Mouse (Mus musculus): ENCODE data around the gene Macf1.
"Not testable (repeated sequence)": the region's sequence is repeated elsewhere in the genome, so short reads cannot be mapped to it uniquely, and the experiment has no call there.

Gene Macf1

GRCm38 (mm10) chr4:123530976-123531375, 153.2 kb downstream of the Macf1 start:
- DNase-seq: no peak

GRCm38 (mm10) chr4:123529230-123529629, 154.9 kb downstream of the Macf1 start:
- DNase-seq: peak in 1 of 2 experiments; percentile 41

- peak in 1 of 2 experiments; percentile 14 for DNase-seq
Measured at GRCm38 (mm10) chr4:123527607-123528010, 156.6 kb downstream of the Macf1 start.

- no peak for DNase-seq
Measured at GRCm38 (mm10) chr4:123526779-123527280, 157.3 kb downstream of the Macf1 start.

- no peak for DNase-seq
Measured at GRCm38 (mm10) chr4:123524746-123525145, 159.4 kb downstream of the Macf1 start.

GRCm38 (mm10) chr4:123520123-123520522, 164.0 kb downstream of the Macf1 start:
- not testable (repeated sequence) for DNase-seq

- DNase-seq: no peak
Measured at GRCm38 (mm10) chr4:123515673-123516072, 168.5 kb downstream of the Macf1 start.

GRCm38 (mm10) chr4:123510201-123510600, 174.0 kb downstream of the Macf1 start:
- no peak for DNase-seq

GRCm38 (mm10) chr4:123489086-123489485, 195.1 kb downstream of the Macf1 start:
- no peak for DNase-seq

- DNase-seq: no peak
Measured at GRCm38 (mm10) chr4:123479991-123480390, 204.2 kb downstream of the Macf1 start.

- no peak for DNase-seq
Measured at GRCm38 (mm10) chr4:123478655-123479433, 205.3 kb downstream of the Macf1 start.

- no peak for DNase-seq
Measured at GRCm38 (mm10) chr4:123465799-123466198, 218.4 kb downstream of the Macf1 start.

GRCm38 (mm10) chr4:123460595-123461272, 223.4 kb downstream of the Macf1 start:
- peak; percentile 46 to 47 for DNase-seq

- DNase-seq: peak in 1 of 2 experiments; percentile 52
Measured at GRCm38 (mm10) chr4:123454871-123455640, 229.1 kb downstream of the Macf1 start.

GRCm38 (mm10) chr4:123453729-123454128, 230.4 kb downstream of the Macf1 start:
- DNase-seq: peak; percentile 82 to 89

- DNase-seq: peak in 1 of 2 experiments; percentile 30
Measured at GRCm38 (mm10) chr4:123451991-123452390, 232.2 kb downstream of the Macf1 start.

GRCm38 (mm10) chr4:123449304-123449703, 234.9 kb downstream of the Macf1 start:
- DNase-seq: no peak

- no peak for DNase-seq
Measured at GRCm38 (mm10) chr4:123448015-123448414, 236.1 kb downstream of the Macf1 start.

- no peak for DNase-seq
Measured at GRCm38 (mm10) chr4:123447251-123447650, 236.9 kb downstream of the Macf1 start.

GRCm38 (mm10) chr4:123446754-123447153, 237.4 kb downstream of the Macf1 start:
- no peak for DNase-seq

GRCm38 (mm10) chr4:123446221-123446620, 237.9 kb downstream of the Macf1 start:
- DNase-seq: not testable (repeated sequence)

- DNase-seq: peak; percentile 73 to 77
Measured at GRCm38 (mm10) chr4:123438414-123438813, 245.7 kb downstream of the Macf1 start.

GRCm38 (mm10) chr4:123433171-123433570, 251.0 kb downstream of the Macf1 start:
- DNase-seq: no peak
